Mouse (Mus musculus) bone marrow macrophage, adult 2 months (primary cell): ENCODE measurements around the gene Slitrk3. TPM values are rescaled to one million over a fixed set of nuclear protein-coding genes. Genes with fewer than 3 reads are reported as not detected.
"Not testable (repeated sequence)": the region's sequence is repeated elsewhere in the genome, so short reads cannot be mapped to it uniquely, and the experiment has no call there.

ENCODE experiments used
- H3K27ac ChIP-seq: 2 replicates; pipeline ENCODE4 v1.5.1; 2012; ENCODE audit warnings: low read depth, low read length; ENCODE audit not compliant: insufficient read depth
- H3K4me1 ChIP-seq: 2 replicates; pipeline ENCODE4 v1.6.1; 2012; ENCODE audit warnings: low read length; ENCODE audit not compliant: control insufficient read depth, insufficient read depth
- H3K4me3 ChIP-seq: 2 replicates; pipeline ENCODE4 v1.5.1; 2012; ENCODE audit warnings: mild to moderate bottlenecking, low read length, moderate library complexity; ENCODE audit not compliant: insufficient read depth
- CTCF ChIP-seq: IDR thresholded peaks from 2 replicates; pipeline ENCODE4 v1.5.1; 2012; ENCODE audit warnings: low read depth, mild to moderate bottlenecking, low read length, moderate library complexity
- POLR2A ChIP-seq: IDR thresholded peaks from 2 replicates; pipeline ENCODE4 v1.6.1; 2012; ENCODE audit warnings: mild to moderate bottlenecking, low read depth, low read length, borderline replicate concordance
- polyA plus RNA-seq: library from polyadenylated mRNA; stranded (reverse); fragments of >200 nt; gene quantifications from 2 replicates; pipeline ENCODE4 v1.2.4, GENCODE M21; 2012; ENCODE audit not compliant: missing spikeins, insufficient read depth, insufficient read length

Gene Slitrk3
- polyA plus RNA-seq: not detected in 2 replicates

- H3K27ac ChIP-seq: no peak within 1 kb of the TSS
- no peak within 1 kb of the TSS for H3K4me3 ChIP-seq
- TF ChIP-seq POLR2A (no peak), CTCF (no peak)
- H3K4me1 ChIP-seq: no peaks in the 10 kb centered on the region
Observed at GRCm38 (mm10) chr3:73057197-73057811, at the start of gene Slitrk3. Gene Slitrk3, minus strand, starts transcription at chr3:73057803.

- H3K27ac ChIP-seq: not testable (repeated sequence)
Observed at GRCm38 (mm10) chr3:73094445-73094844, 36.8 kb upstream of the Slitrk3 start.

GRCm38 (mm10) chr3:73084620-73085019 is 27.0 kb upstream of the Slitrk3 start:
- H3K4me1 ChIP-seq: no peaks in the 10 kb centered on the region
- no peak for TF ChIP-seq CTCF
- no peak for TF ChIP-seq POLR2A
- H3K4me3 ChIP-seq: no peak overlapping the region

More at GRCm38 (mm10) chr3:73094445-73094844, 36.8 kb upstream of the Slitrk3 start:
- not testable (repeated sequence) for H3K4me1 ChIP-seq, H3K4me3 ChIP-seq

GRCm38 (mm10) chr3:73065823-73066755 is 8.5 kb upstream of the Slitrk3 start:
- H3K4me3 ChIP-seq: no peak overlapping the region
- TF ChIP-seq POLR2A: no peak
- no peak for TF ChIP-seq CTCF
- H3K27ac ChIP-seq: no peak overlapping the region
- H3K4me1 ChIP-seq: no peaks in the 10 kb centered on the region

More at GRCm38 (mm10) chr3:73084620-73085019, 27.0 kb upstream of the Slitrk3 start:
- H3K27ac ChIP-seq: no peak overlapping the region

GRCm38 (mm10) chr3:73058190-73058589 is 587 bp upstream of the Slitrk3 start:
- TF ChIP-seq POLR2A: no peak
- no peak for TF ChIP-seq CTCF
- Histone ChIP-seq H3K27ac (no peak overlapping the region), H3K4me1 (no peaks in the 10 kb centered on the region), H3K4me3 (no peak overlapping the region)

GRCm38 (mm10) chr3:73056492-73057196 is 959 bp downstream of the Slitrk3 start:
- no peak overlapping the region for H3K27ac ChIP-seq
- H3K4me1 ChIP-seq: no peaks in the 10 kb centered on the region
- no peak overlapping the region for H3K4me3 ChIP-seq
- TF ChIP-seq POLR2A: no peak
- no peak for TF ChIP-seq CTCF

- Histone ChIP-seq H3K4me1 (no peaks in the 10 kb centered on the region), H3K27ac (no peak overlapping the region), H3K4me3 (no peak overlapping the region)
- TF ChIP-seq CTCF (no peak), POLR2A (no peak)
Observed at GRCm38 (mm10) chr3:73056044-73056438, 1.6 kb downstream of the Slitrk3 start.

GRCm38 (mm10) chr3:73055399-73056043 is 2.1 kb downstream of the Slitrk3 start:
- no peak overlapping the region for H3K4me3 ChIP-seq
- no peak for TF ChIP-seq POLR2A
- TF ChIP-seq CTCF: no peak
- no peak overlapping the region for H3K27ac ChIP-seq
- H3K4me1 ChIP-seq: no peaks in the 10 kb centered on the region

- Histone ChIP-seq H3K4me3 (peak overlapping the region; percentile 6; the same call in 1 of the 2 replicates), H3K4me1 (no peaks in the 10 kb centered on the region), H3K27ac (no peak overlapping the region)
- TF ChIP-seq POLR2A (no peak), CTCF (no peak)
Observed at GRCm38 (mm10) chr3:73053451-73053931, 4.1 kb downstream of the Slitrk3 start.
